Mouse (Mus musculus): ENCODE measurements at regions not wholly inside any gene's neighbourhood (a gene's known extent, or its start where the extent isn't known, plus 50 kb on each side); places are given as distances from the start of the nearest gene placed in this dataset.

DNA sequence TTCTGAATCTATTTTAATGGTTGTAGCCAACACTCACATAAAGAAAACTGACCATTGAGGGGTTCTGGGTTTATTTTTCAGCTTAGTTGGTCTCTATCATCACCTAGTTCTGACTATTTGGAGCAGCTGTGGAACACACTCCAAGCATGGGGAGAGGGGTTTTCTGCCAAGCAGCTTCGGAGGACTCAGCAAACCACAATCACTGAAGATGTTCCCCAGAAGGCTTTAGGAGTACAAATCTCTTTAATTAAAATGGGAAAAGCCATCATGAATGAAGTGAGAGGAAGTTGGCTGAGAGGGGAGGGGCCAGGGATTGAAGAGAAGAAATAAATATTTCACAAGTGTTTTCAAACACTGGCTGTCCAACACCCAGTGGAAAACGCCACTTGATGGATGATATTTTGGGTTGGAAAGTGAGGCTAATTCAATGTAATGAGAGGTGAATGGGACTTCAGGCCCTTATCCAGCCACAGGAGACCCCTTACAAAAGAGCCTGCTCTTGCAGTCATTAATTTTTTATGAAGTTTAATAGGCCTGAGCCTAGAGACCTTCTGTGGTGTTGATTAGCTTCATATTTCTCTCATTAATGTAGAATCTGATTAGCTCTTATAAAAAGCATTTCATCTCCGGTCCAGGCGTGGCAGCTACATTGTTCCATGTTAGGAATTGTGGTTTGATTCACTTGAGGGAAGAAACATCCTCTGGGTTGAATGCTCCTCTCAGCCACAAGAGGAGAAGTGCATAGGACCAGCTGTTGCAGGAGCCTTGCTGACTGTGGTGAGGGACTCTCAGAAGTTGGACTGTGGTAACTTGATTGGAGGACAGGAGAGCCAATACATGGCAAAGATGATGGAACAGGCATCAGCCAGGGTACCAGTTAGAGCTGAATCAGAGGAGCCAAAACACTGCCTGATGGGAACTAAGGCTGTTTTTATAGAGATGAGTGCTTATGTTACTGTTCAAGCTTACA, 598.1 kb upstream of the Camk1g start:
- WGBS: 59% methylated on average over 4 of the region's 4 CpGs
- no peaks in the 10 kb centered on the region for H3K9me3 ChIP-seq (ENCODE audit: low read depth, low read length)
- DNase-seq (no peak), ATAC-seq (ENCODE audit: insufficient read depth) (no peak)
- H3K36me3 ChIP-seq (ENCODE audit: insufficient read depth): no peaks in the 10 kb centered on the region
- no peak overlapping the region for H3K4me3 ChIP-seq (ENCODE audit: low read depth, low read length)
- H3K27me3 ChIP-seq (ENCODE audit: insufficient read depth, low read length): no peaks in the 10 kb centered on the region
- TF ChIP-seq CTCF (IDR thresholded peaks at IDR 0.05; ENCODE audit: low read depth): no peak
- no peak overlapping the region for H3K4me2 ChIP-seq
- no peak overlapping the region for H3K9ac ChIP-seq
- no peak overlapping the region for H3K27ac ChIP-seq (ENCODE audit: low read depth)
- H3K4me1 ChIP-seq (ENCODE audit: insufficient read depth): peaks cover 7% of the 10 kb centered on the region; the same call in 1 of the 2 replicates

DNA sequence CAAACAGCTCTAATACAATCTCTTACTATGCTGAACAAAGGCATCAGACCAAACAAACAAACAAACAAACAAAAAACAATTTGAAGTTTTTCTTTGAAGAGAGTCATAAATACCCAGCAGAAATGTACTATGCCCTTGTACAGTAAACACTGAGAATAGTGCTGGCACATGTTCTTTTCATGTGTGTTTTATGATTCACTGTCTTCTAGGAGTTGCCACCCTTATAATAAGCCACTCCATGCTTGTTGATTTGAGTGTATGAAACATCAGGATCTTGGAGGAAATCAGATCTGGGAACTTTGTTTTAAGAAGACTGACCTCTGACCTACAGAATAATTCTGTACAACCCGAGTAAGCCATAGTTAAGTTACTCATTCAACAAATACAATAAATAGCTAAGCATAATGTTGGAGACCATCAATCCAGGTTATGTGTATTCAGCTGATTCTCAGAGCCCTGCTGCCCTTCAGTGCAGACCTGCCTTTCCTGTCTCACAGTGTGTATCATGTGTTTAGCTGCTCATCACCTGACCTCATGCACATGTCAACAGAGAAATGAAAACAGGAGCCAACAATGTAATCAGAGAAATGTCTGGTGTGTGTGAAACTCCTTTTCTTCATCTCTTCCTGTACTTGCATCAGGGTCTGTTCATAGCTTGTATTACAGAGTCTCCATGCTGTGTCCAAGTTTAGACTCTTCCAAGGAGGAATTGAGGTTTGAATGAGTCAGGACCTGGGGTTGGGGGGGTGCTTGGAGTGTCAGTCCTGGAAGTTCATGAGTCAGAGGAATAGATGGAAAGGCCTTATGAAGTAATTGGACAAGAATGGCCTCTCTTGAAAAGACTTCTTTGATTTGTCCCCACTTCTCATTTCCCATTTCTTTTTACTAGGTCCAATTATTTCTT, 596.8 kb upstream of the Camk1g start:
- no peak for ATAC-seq (ENCODE audit: insufficient read depth)
- Histone ChIP-seq H3K9ac (no peak overlapping the region), H3K4me3 (ENCODE audit: low read depth, low read length) (no peak overlapping the region), H3K4me1 (ENCODE audit: insufficient read depth) (peaks cover 7% of the 10 kb centered on the region; the same call in 1 of the 2 replicates), H3K9me3 (ENCODE audit: low read depth, low read length) (no peaks in the 10 kb centered on the region), H3K36me3 (ENCODE audit: insufficient read depth) (no peaks in the 10 kb centered on the region), H3K4me2 (no peak overlapping the region), H3K27me3 (ENCODE audit: insufficient read depth, low read length) (no peaks in the 10 kb centered on the region), H3K27ac (ENCODE audit: low read depth) (no peak overlapping the region)
- whole genome bisulfite sequencing: 34% methylated on average over 1 of the region's 1 CpGs
- TF ChIP-seq CTCF (IDR thresholded peaks at IDR 0.05; ENCODE audit: low read depth): no peak
- DNase-seq: no peak

DNA sequence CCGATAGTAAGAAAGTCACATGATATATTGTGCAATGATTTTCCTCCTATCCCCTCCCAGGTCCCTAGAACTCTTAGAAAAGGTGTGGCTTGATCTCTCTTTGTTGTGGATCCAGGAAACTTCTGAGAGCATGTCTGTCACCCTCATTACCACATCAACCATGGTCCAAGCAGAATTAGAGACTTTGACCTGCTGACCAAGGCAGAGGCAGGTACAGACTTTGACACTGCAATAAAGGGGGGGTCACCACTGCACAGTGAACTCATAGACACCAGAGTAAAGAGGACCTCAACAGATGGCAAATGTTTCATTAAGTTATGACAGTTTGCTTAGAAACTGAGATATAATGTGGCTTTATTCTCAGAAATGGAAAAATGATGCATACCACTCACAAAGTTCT, 595.2 kb upstream of the Camk1g start:
- H3K27me3 ChIP-seq (ENCODE audit: insufficient read depth, low read length): no peaks in the 10 kb centered on the region
- TF ChIP-seq CTCF (IDR thresholded peaks at IDR 0.05; ENCODE audit: low read depth): no peak
- H3K9me3 ChIP-seq (ENCODE audit: low read depth, low read length): no peaks in the 10 kb centered on the region
- DNase-seq (no peak), ATAC-seq (ENCODE audit: insufficient read depth) (no peak)
- 68% methylated on average over 1 of the region's 1 CpGs for WGBS
- H3K4me3 ChIP-seq (ENCODE audit: low read depth, low read length): no peak overlapping the region
- peaks cover 3% of the 10 kb centered on the region; the same call in 1 of the 2 replicates for H3K4me1 ChIP-seq (ENCODE audit: insufficient read depth)
- no peak overlapping the region for H3K9ac ChIP-seq
- H3K27ac ChIP-seq (ENCODE audit: low read depth): no peak overlapping the region
- no peak overlapping the region for H3K4me2 ChIP-seq
- no peaks in the 10 kb centered on the region for H3K36me3 ChIP-seq (ENCODE audit: insufficient read depth)

DNA sequence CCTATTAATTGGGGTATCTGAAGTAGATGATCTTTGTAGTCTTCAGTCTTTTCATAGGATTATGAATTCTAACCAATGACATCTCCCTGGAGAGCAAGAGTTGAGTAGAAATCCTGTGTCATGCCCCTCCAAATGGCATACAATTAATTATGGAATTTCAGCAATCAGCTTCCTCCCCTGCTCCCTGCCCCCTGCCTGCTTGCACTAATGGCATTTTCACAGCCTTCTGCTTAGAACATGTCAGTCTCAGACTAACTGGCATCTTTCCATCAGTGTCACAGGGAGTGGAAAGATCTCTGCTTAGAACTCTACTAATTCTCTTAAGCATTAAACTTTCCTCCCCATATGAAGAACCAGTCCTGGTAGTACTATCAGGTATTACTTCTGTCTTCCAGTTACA, 581.8 kb upstream of the Camk1g start:
- Histone ChIP-seq H3K36me3 (ENCODE audit: insufficient read depth) (no peaks in the 10 kb centered on the region), H3K9me3 (ENCODE audit: low read depth, low read length) (no peaks in the 10 kb centered on the region), H3K27me3 (ENCODE audit: insufficient read depth, low read length) (no peaks in the 10 kb centered on the region), H3K4me1 (ENCODE audit: insufficient read depth) (no peaks in the 10 kb centered on the region), H3K27ac (ENCODE audit: low read depth) (no peak overlapping the region), H3K9ac (no peak overlapping the region), H3K4me3 (ENCODE audit: low read depth, low read length) (no peak overlapping the region), H3K4me2 (no peak overlapping the region)
- no peak for DNase-seq
- ATAC-seq (ENCODE audit: insufficient read depth): no peak
- TF ChIP-seq CTCF (IDR thresholded peaks at IDR 0.05; ENCODE audit: low read depth): no peak

DNA sequence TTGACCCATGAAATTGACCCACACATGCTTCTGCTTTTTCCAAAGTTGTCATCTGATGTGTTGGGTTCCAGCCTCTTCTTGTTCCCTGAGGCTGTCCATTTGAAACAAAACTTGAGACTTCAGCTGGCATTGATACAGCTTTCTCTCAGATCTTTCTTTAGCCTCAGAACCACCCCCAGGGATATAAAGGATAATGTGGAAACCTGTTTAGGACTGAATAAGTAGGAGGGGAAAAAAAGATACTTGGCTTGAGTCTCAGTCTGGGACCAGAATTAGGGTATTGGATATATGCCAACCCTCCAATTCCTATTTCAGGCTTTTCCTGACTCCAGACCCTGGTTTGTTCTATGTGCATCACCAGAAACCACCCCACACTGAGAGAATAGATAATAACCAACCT, 579.7 kb upstream of the Camk1g start:
- H3K4me3 ChIP-seq (ENCODE audit: low read depth, low read length): no peak overlapping the region
- no peak for DNase-seq
- H3K27me3 ChIP-seq (ENCODE audit: insufficient read depth, low read length): no peaks in the 10 kb centered on the region
- no peak overlapping the region for H3K9ac ChIP-seq
- no peak for ATAC-seq (ENCODE audit: insufficient read depth)
- no peaks in the 10 kb centered on the region for H3K9me3 ChIP-seq (ENCODE audit: low read depth, low read length)
- no peaks in the 10 kb centered on the region for H3K4me1 ChIP-seq (ENCODE audit: insufficient read depth)
- H3K27ac ChIP-seq (ENCODE audit: low read depth): no peak overlapping the region
- H3K36me3 ChIP-seq (ENCODE audit: insufficient read depth): no peaks in the 10 kb centered on the region
- H3K4me2 ChIP-seq: no peak overlapping the region
- TF ChIP-seq CTCF (IDR thresholded peaks at IDR 0.05; ENCODE audit: low read depth): no peak

DNA sequence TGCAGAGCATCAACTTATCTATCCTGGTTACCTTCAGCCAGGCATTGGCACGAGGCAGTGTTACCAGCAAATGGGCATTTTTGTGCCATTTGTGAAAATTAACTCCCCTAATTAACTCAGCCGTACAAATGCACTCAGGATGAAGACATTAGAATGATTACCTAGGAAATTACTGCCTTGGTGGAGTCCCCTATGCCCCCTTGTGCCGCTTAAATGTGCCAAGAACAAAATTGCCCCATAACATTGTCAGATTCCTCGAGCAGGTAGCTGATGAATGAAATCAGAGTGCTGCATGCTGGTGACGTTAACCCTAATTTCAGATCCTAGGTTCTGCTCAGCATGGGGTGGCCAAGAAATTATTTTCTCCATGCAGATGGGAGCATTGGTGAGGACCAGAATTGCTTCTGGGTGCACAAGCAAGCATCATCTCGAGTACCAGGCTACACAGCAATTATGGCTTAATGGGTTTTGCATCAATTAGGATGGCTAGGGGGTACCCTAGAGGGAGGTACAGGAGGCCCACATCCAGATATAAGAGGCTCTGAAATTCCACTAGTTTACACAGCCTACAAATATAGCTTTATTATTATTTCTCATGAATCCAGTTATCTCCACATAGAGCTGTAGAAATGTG, 577.0 kb upstream of the Camk1g start:
- Histone ChIP-seq H3K36me3 (ENCODE audit: insufficient read depth) (no peaks in the 10 kb centered on the region), H3K27me3 (ENCODE audit: insufficient read depth, low read length) (no peaks in the 10 kb centered on the region), H3K4me1 (ENCODE audit: insufficient read depth) (no peaks in the 10 kb centered on the region), H3K9me3 (ENCODE audit: low read depth, low read length) (no peaks in the 10 kb centered on the region), H3K4me3 (ENCODE audit: low read depth, low read length) (no peak overlapping the region), H3K4me2 (no peak overlapping the region), H3K9ac (no peak overlapping the region), H3K27ac (ENCODE audit: low read depth) (no peak overlapping the region)
- DNase-seq (no peak), ATAC-seq (ENCODE audit: insufficient read depth) (no peak)
- 76% methylated on average over 6 of the region's 6 CpGs for whole genome bisulfite sequencing
- no peak for TF ChIP-seq CTCF (IDR thresholded peaks at IDR 0.05; ENCODE audit: low read depth)

All from lung, embryonic 14.5 days (tissue).